Mouse (Mus musculus) megakaryocyte progenitor cell, adult 5-6 weeks (primary cell): ENCODE measurements at regions not wholly inside any gene's neighbourhood (a gene's known extent, or its start where the extent isn't known, plus 50 kb on each side); places are given as distances from the start of the nearest gene placed in this dataset.

Experiments used
- ATAC-seq: replicated peaks from 2 replicates; pipeline ENCODE4 v1.8.0; 2016; ENCODE audit warnings: mild to moderate bottlenecking, moderate TSS enrichment, inconsistent platforms; ENCODE audit not compliant: poor library complexity

GRCm38 (mm10) chr11:93808431-93808830 is 77.1 kb downstream of the Utp18 start:
- no peak for ATAC-seq

GRCm38 (mm10) chr11:93807205-93807604 is 78.4 kb downstream of the Utp18 start:
- peak; percentile 54 for ATAC-seq

GRCm38 (mm10) chr11:93771143-93771940 is 114.2 kb downstream of the Utp18 start:
- ATAC-seq = peak; percentile 34; the same call in 1 of the 2 replicates

GRCm38 (mm10) chr11:93765961-93766360 is 119.6 kb downstream of the Utp18 start:
- ATAC-seq = no peak

- ATAC-seq = peak; percentile 84
Measured at GRCm38 (mm10) chr11:93762832-93763530, 122.6 kb downstream of the Utp18 start.

GRCm38 (mm10) chr11:93757825-93758224 is 127.7 kb downstream of the Utp18 start:
- ATAC-seq = no peak

- ATAC-seq = no peak; the same call in 1 of the 2 replicates
Measured at GRCm38 (mm10) chr11:93736618-93737017, 148.9 kb downstream of the Utp18 start.

GRCm38 (mm10) chr11:93733568-93734185 is 151.9 kb downstream of the Utp18 start:
- ATAC-seq = peak; percentile 56

- ATAC-seq = peak; percentile 88
Measured at GRCm38 (mm10) chr11:93729119-93729518, 156.4 kb downstream of the Utp18 start.

GRCm38 (mm10) chr11:93725242-93725641 is 160.3 kb downstream of the Utp18 start:
- no peak for ATAC-seq

- no peak for ATAC-seq
Measured at GRCm38 (mm10) chr11:93719141-93719540, 166.4 kb downstream of the Utp18 start.

- ATAC-seq = no peak
Measured at GRCm38 (mm10) chr11:93709686-93710085, 175.9 kb downstream of the Utp18 start.

GRCm38 (mm10) chr11:93696982-93697541 is 188.5 kb downstream of the Utp18 start:
- no peak for ATAC-seq

GRCm38 (mm10) chr11:93696096-93696890 is 189.3 kb downstream of the Utp18 start:
- ATAC-seq = no peak

- ATAC-seq = no peak
Measured at GRCm38 (mm10) chr11:93683691-93684090, 201.9 kb downstream of the Utp18 start.

- no peak for ATAC-seq
Measured at GRCm38 (mm10) chr11:93676299-93676698, 209.3 kb downstream of the Utp18 start.

GRCm38 (mm10) chr11:93672025-93672424 is 213.5 kb downstream of the Utp18 start:
- ATAC-seq = no peak

- ATAC-seq = no peak
Measured at GRCm38 (mm10) chr11:93661657-93662056, 223.9 kb downstream of the Utp18 start.

GRCm38 (mm10) chr11:93660379-93660778 is 225.2 kb downstream of the Utp18 start:
- no peak for ATAC-seq

- ATAC-seq = no peak
Measured at GRCm38 (mm10) chr11:93658719-93659118, 226.8 kb downstream of the Utp18 start.
